Mouse (Mus musculus) heart, adult 2 months (tissue): Measurements from ENCODE around the gene Efna3. TPM values are rescaled to one million over a fixed set of nuclear protein-coding genes. Genes with fewer than 3 reads are reported as not detected.

Experiments
- DNase-seq, 2 experiments: peaks; one replicate each; pipeline ENCODE4 v3.0.0; 2021
- H3K27ac ChIP-seq: fragments of 200-600 bp; 2 replicates; pipeline ENCODE4 v1.8.1; 2022
- H3K27me3 ChIP-seq: fragments of 200-500 bp; 2 replicates; pipeline ENCODE4 v1.6.1; 2012; ENCODE audit warnings: mild to moderate bottlenecking, low read length, inconsistent platforms, mixed read lengths; ENCODE audit not compliant: control insufficient read depth, insufficient read depth
- H3K36me3 ChIP-seq: fragments of 200-500 bp; 2 replicates; pipeline ENCODE4 v1.6.1; 2012; ENCODE audit warnings: low read length, inconsistent platforms; ENCODE audit not compliant: control insufficient read depth, insufficient read depth
- H3K4me1 ChIP-seq: fragments of 200-500 bp; 2 replicates; pipeline ENCODE4 v1.6.1; 2011; ENCODE audit warnings: low read length; ENCODE audit not compliant: control insufficient read depth, insufficient read depth
- H3K4me3 ChIP-seq: fragments of 200-600 bp; 2 replicates; pipeline ENCODE4 v1.8.1; 2022
- H3K79me2 ChIP-seq: fragments of 200-500 bp; replicated peaks from 2 replicates; pipeline ENCODE4 v1.6.1; 2012; ENCODE audit warnings: mild to moderate bottlenecking, inconsistent platforms, low read length, moderate library complexity, mixed read lengths; ENCODE audit not compliant: control insufficient read depth, insufficient read depth
- H3K9ac ChIP-seq: fragments of 200-500 bp; 2 replicates; pipeline ENCODE4 v1.6.1; 2012; ENCODE audit warnings: low read depth, mild to moderate bottlenecking, control low read depth, inconsistent platforms, low read length, mixed read lengths
- CTCF ChIP-seq: fragments of 200-600 bp; IDR thresholded peaks from 2 replicates; pipeline ENCODE4 v1.8.1; 2022; ENCODE audit warnings: antibody characterized with exemption, mild to moderate bottlenecking, moderate library complexity
- EP300 ChIP-seq: fragments of 200-500 bp; IDR thresholded peaks from 2 replicates; pipeline ENCODE4 v1.6.1; 2011; ENCODE audit warnings: low read depth, low read length, control low read depth; ENCODE audit not compliant: insufficient read depth
- POLR2A ChIP-seq: fragments of 200-500 bp; IDR thresholded peaks from 2 replicates; pipeline ENCODE4 v1.6.1; 2011; ENCODE audit warnings: mild to moderate bottlenecking, low read depth, low read length, control low read depth; ENCODE audit not compliant: insufficient read depth
- WGBS: fragments of 180-500 bp; shearing (Covaris S2); methylation state at CpG from one replicate; pipeline ENCODE4 v1.1.7; 2018; 5-methylcytosine and 5-hydroxymethylcytosine counted together
- intact Hi-C: fragments of 180-260 bp; cut with DNase I; formaldehyde crosslinking; loops from one replicate; pipeline ENCODE4 v1.15.1; 2025
- polyA plus RNA-seq: library from polyadenylated mRNA; depleted of rRNA; stranded (reverse); fragments of >200 nt; gene quantifications from 2 replicates; pipeline ENCODE4 v1.2.3, GENCODE M21; 2012
- total RNA-seq, 2 experiments: library from RNA; stranded (reverse); gene quantifications; 2 replicates each; pipeline ENCODE4 v1.2.3; 2021

The Efna3 gene
- total and polyA plus RNA-seq, 3 experiments, result not detected

DNA sequence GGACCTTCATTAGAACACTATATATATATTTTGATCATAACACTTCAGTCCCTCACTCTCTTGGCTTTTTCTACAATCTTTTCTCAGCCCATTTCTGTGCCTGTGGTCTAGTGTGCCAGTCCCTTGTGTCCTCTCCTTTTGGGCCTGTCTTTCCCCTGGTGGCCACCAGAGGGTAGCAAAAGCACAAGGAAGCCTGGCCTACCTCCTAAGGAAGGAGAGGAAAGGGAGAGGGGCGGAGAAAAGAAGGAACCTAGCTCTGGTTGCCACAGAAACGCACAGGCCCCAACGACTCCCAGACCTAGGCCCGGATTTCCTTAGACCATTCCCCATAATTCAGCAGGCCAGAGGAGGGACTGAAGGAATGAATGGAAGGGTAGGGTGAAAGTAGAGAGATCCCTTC lies 5.9 kb downstream of the Efna3 start:
- H3K27me3 ChIP-seq, result peaks cover 27% of the 10 kb centered on the region
- 0% methylated on average over 4 of the region's 4 CpGs for WGBS
- no peak overlapping the region for H3K4me3 ChIP-seq

DNA sequence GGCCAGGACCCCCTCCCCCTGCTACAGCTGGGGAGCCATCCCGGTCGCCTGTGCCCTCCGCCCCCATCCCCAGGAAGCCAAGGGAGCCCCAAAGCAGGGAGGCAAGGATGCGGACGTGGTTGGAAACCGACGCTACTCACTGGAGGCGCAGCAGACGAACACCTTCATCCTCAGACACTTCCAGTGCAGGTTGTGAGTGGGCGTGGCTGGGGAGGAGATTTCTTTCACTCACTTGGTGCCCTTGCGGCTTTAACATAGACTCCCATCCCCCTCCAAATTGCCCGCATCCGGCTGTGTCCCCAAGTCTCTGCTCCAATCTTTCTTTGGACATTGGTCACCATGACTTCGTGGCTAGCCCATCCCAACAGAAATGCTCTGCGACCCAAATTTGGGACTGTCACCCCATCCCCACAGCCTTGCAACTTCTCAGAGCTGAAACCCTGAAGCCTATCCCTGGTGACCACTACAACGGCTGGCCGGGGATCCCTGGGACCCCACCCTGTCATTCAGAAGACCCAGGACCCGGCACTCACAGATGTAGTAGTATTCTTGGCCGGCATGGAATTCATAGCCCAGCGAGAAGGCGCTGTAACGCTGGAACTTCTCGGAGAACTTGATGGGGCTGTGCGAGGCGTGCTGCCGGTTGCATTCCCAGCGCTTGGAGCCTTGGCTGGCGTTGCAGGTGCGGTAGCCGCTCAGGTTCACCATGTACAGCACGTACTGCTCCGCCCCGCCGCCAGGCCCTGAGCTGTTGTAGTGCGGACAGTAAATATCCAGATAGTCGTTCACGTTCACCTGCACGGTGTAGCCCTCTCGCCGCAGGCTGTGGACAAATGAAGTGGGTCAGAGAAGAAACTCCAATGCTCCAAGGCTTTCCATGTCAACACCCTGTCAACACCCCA lies 6.6 kb downstream of the Efna3 start:
- intact Hi-C loops, result loop anchor here (2.0 to 5.0 kb wide), 3 partner anchors 23 to 541 kb away; partner anchors contain the start of gene Efna4
- Histone ChIP-seq H3K27ac (no peak overlapping the region), H3K4me3 (no peak overlapping the region), H3K4me1 (peaks cover 7% of the 10 kb centered on the region), H3K79me2 (no peaks in the 10 kb centered on the region), H3K36me3 (no peaks in the 10 kb centered on the region), H3K27me3 (peaks cover 20% of the 10 kb centered on the region), H3K9ac (peak overlapping the region; percentile 48; the same call in 1 of the 2 replicates)
- TF ChIP-seq CTCF (peak; percentile 41), EP300 (no peak), POLR2A (no peak)
- DNase-seq, result no peak
- 20% methylated on average over 40 of the region's 40 CpGs for WGBS

More for the DNA sequence above, 5.9 kb downstream of the Efna3 start:
- no peaks in the 10 kb centered on the region for H3K36me3 ChIP-seq
- no peak overlapping the region for H3K9ac ChIP-seq
- peaks cover 8% of the 10 kb centered on the region for H3K4me1 ChIP-seq
- intact Hi-C loops, result loop anchor here (1.0 to 5.0 kb wide), 4 partner anchors 22 to 540 kb away; partner anchors contain the start of gene Efna4
- H3K27ac ChIP-seq, result no peak overlapping the region
- peak; percentile 85 to 88 for DNase-seq
- TF ChIP-seq CTCF (no peak; the same call in 1 of the 2 replicates), POLR2A (no peak), EP300 (peak; percentile 93)
- H3K79me2 ChIP-seq, result no peaks in the 10 kb centered on the region

DNA sequence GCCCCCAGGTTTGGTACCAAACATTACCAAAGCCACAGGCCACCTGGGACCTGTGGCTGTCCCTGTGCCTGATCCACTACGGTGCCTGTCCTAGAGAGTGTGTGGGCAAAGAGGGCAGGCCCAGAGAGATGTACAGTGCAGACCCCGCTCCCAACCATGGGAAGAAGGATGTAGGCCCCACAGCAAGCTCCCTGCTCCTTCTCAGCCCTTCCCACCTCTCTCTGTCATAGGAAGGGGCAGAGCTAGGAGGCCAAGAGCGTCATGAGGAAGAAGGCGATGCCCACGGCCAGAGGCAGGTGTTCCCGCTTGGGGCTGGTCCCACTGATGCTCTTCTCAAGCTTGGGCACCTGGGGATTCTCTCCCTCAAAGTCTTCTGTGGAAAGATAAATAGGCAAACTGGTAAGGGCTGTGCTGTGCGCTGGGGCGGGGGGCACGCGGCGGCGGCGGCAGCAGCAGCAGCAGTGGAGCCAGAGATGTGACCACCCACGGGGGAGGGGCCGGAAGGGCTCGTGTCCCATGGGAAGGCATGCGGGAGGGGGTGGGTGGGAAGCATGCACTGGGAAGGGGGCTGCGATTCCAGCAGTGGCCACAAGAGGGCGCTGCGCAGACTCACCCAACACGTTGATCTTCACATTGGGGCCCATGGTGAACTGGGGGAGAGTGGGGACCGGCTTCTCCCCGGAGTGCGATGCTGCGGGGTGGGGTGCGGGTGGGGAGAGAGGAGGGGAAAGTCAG lies 7.4 kb downstream of the Efna3 start:
- H3K36me3 ChIP-seq, result no peaks in the 10 kb centered on the region
- peak; percentile 75 to 87 for DNase-seq
- 7% methylated on average over 26 of the region's 26 CpGs for WGBS
- H3K27ac ChIP-seq, result no peak overlapping the region
- H3K27me3 ChIP-seq, result peaks cover 12% of the 10 kb centered on the region
- H3K79me2 ChIP-seq, result no peaks in the 10 kb centered on the region
- intact Hi-C loops, result loop anchor here (5.0 kb wide), 1 partner anchor 542 kb away; no protein-coding TSS in a partner anchor
- no peak for TF ChIP-seq POLR2A
- TF ChIP-seq CTCF, result peak; percentile 91
- 0 out of 2 replicates have a peak, but pooled peaks have one; percentile 27 for TF ChIP-seq EP300
- peak overlapping the region; percentile 24; the same call in 1 of the 2 replicates for H3K4me3 ChIP-seq
- H3K4me1 ChIP-seq, result peaks cover 4% of the 10 kb centered on the region
- H3K9ac ChIP-seq, result peak overlapping the region; percentile 21; the same call in 1 of the 2 replicates

DNA sequence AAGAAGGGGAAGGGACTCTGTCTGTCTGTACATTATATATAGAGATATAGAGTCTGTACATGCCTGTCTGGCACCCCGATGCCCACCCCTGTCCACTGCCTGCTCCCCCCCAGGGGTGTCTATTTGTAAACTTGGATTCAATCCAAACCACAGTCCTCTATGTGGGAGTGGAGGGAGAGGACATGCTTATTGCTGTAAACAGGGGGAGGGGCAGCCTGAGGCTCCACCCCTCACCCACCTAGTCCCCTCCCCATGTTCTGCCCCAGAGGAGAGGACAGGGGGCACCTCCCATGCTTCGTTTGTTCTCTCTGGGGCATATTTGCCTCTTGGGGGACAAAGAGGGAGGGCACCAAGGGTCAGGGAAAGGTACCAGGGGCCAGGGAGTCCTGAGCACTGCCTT lies 8.0 kb downstream of the Efna3 start:
- Histone ChIP-seq H3K27ac (no peak overlapping the region), H3K36me3 (no peaks in the 10 kb centered on the region), H3K27me3 (peaks cover 9% of the 10 kb centered on the region), H3K9ac (no peak overlapping the region), H3K79me2 (no peaks in the 10 kb centered on the region), H3K4me1 (peaks cover 4% of the 10 kb centered on the region), H3K4me3 (no peak overlapping the region)
- TF ChIP-seq CTCF (no peak), POLR2A (no peak), EP300 (no peak)
- intact Hi-C loops, result loop anchor here (5.0 kb wide), 1 partner anchor 543 kb away; no protein-coding TSS in a partner anchor
- WGBS, result 41% methylated on average over 2 of the region's 2 CpGs
- no peak for DNase-seq

DNA sequence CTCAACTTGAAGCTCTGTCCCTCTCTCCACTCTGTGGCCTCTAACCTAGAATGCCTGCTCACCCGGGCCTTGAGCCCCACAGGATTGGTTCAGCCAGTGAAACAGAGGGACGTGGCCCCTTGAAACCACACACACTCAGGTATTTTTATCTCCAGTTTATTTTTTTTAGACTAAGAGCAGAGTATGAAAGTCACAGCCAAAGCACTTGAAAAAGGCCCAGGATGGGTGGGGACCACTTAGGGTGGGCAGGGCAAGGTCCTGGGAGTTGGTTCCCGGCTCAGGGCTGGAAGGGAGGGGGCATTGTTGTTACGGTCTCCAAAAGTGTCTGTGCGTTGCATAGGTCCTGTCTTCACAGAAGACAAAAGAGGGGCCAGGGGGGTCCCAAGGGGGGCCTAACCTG lies 8.4 kb downstream of the Efna3 start:
- TF ChIP-seq CTCF (no peak), EP300 (no peak), POLR2A (no peak)
- Histone ChIP-seq H3K36me3 (no peaks in the 10 kb centered on the region), H3K27me3 (peaks cover 5% of the 10 kb centered on the region), H3K9ac (no peak overlapping the region), H3K79me2 (no peaks in the 10 kb centered on the region), H3K4me3 (no peak overlapping the region), H3K27ac (no peak overlapping the region), H3K4me1 (peaks cover 4% of the 10 kb centered on the region)
- 53% methylated on average over 5 of the region's 5 CpGs for WGBS
- intact Hi-C loops, result no loop called here
- DNase-seq, result no peak
